Mouse (Mus musculus) forebrain, embryonic 11.5 days (tissue): ENCODE measurements at regions not wholly inside any gene's neighbourhood (a gene's known extent, or its start where the extent isn't known, plus 50 kb on each side); places are given as distances from the start of the nearest gene placed in this dataset.

ENCODE experiments used
- ATAC-seq: fragments of 200-750 bp; cut with Nextera tagmentation; replicated peaks from 2 replicates; pipeline ENCODE4 v1.8.0; 2017; ENCODE audit warnings: moderate TSS enrichment; ENCODE audit not compliant: low FRiP score
- DNase-seq: peaks from one replicate; pipeline ENCODE4 v3.0.0-alpha.2; 2017; ENCODE audit warnings: low spot score
- H3K27ac ChIP-seq: fragments of 300-500 bp; sonication (generic); 2 replicates; pipeline ENCODE4 v1.5.1; 2014; ENCODE audit warnings: low read depth, low read length
- H3K27me3 ChIP-seq: fragments of 300-500 bp; sonication (generic); 2 replicates; pipeline ENCODE4 v1.6.1; 2014; ENCODE audit warnings: mild to moderate bottlenecking, low read length, mixed read lengths; ENCODE audit not compliant: control insufficient read depth, insufficient read depth
- H3K36me3 ChIP-seq: fragments of 300-500 bp; sonication (generic); 2 replicates; pipeline ENCODE4 v1.6.1; 2014; ENCODE audit warnings: mild to moderate bottlenecking, low read length, moderate library complexity, mixed read lengths; ENCODE audit not compliant: control insufficient read depth, insufficient read depth
- H3K4me1 ChIP-seq: fragments of 300-500 bp; sonication (generic); replicated peaks from 2 replicates; pipeline ENCODE4 v1.6.1; 2014; ENCODE audit warnings: low read length, mixed read lengths; ENCODE audit not compliant: control insufficient read depth, insufficient read depth
- H3K4me2 ChIP-seq: fragments of 300-500 bp; sonication (generic); 2 replicates; pipeline ENCODE4 v1.6.1; 2014; ENCODE audit warnings: low read depth, mild to moderate bottlenecking, low read length, moderate library complexity, mixed read lengths; ENCODE audit not compliant: severe bottlenecking
- H3K4me3 ChIP-seq: fragments of 300-500 bp; sonication (generic); 2 replicates; pipeline ENCODE4 v1.5.1; 2014; ENCODE audit warnings: low read depth, low read length
- H3K9ac ChIP-seq: fragments of 300-500 bp; sonication (generic); 2 replicates; pipeline ENCODE4 v1.6.1; 2014; ENCODE audit warnings: low read length
- H3K9me3 ChIP-seq: fragments of 300-500 bp; sonication (generic); 2 replicates; pipeline ENCODE4 v1.6.1; 2016; ENCODE audit warnings: low read length, mixed read lengths; ENCODE audit not compliant: control insufficient read depth
- WGBS: fragments of 180-500 bp; shearing (Covaris S2); extraction: QIAGEN DNeasy Blood & Tissue Kit; methylation state at CpG from one replicate; pipeline ENCODE4 v1.1.7; 2014; 5-methylcytosine and 5-hydroxymethylcytosine counted together

- Histone ChIP-seq H3K4me3 (no peak overlapping the region), H3K9ac (no peak overlapping the region), H3K27ac (no peak overlapping the region), H3K9me3 (no peaks in the 10 kb centered on the region), H3K4me2 (no peak overlapping the region), H3K27me3 (no peaks in the 10 kb centered on the region), H3K4me1 (no peaks in the 10 kb centered on the region), H3K36me3 (no peaks in the 10 kb centered on the region)
- 91% methylated on average over 10 of the region's 10 CpGs for WGBS
- ATAC-seq (no peak), DNase-seq (no peak)
Measured at GRCm38 (mm10) chr10:126186086-126186485, 220.1 kb downstream of the Lrig3 start.

- no peak for ATAC-seq
- no peak overlapping the region for H3K27ac ChIP-seq
- WGBS = 83% methylated on average over 10 of the region's 10 CpGs
Measured at GRCm38 (mm10) chr10:126189001-126189400, 223.0 kb downstream of the Lrig3 start.

More at GRCm38 (mm10) chr10:126189001-126189400, 223.0 kb downstream of the Lrig3 start:
- Histone ChIP-seq H3K4me1 (no peaks in the 10 kb centered on the region), H3K4me2 (no peak overlapping the region), H3K9ac (no peak overlapping the region), H3K27me3 (no peaks in the 10 kb centered on the region), H3K4me3 (no peak overlapping the region), H3K36me3 (no peaks in the 10 kb centered on the region), H3K9me3 (no peaks in the 10 kb centered on the region)
- no peak for DNase-seq
